Mouse (Mus musculus): Measurements from ENCODE around the gene Fam98c.
A peak's percentile ranks its signal among the peaks of the same experiment; 100 is the strongest.

- TF ChIP-seq POLR2A (IDR thresholded peaks at IDR 0.05; ENCODE audit: insufficient read length, low read depth) (peak; percentile 15), REST (IDR thresholded peaks at IDR 0.05; ENCODE audit: insufficient read depth, insufficient read length) (no peak), SRF (IDR thresholded peaks at IDR 0.05; ENCODE audit: control insufficient read depth, insufficient read length, low read depth) (no peak), MYOG (IDR thresholded peaks at IDR 0.05; ENCODE audit: control insufficient read depth in 1 of 3, insufficient read depth in 1 of 3, insufficient read length in 2 of 3, low read depth in 2 of 3) (no peak), TCF12 (IDR thresholded peaks at IDR 0.05; ENCODE audit: insufficient read depth, poor library complexity, severe bottlenecking) (no peak)
Observed at GRCm38 (mm10) chr7:29169231-29170065, 13.4 kb upstream of the Fam98c start.
